Mouse (Mus musculus): ENCODE data around the gene Psmb10.
A peak's percentile ranks its signal among the peaks of the same experiment; 100 is the strongest.
"Not testable (repeated sequence)": the region's sequence is repeated elsewhere in the genome, so short reads cannot be mapped to it uniquely, and the experiment has no call there.

Psmb10 gene

GRCm38 (mm10) chr8:105938306-105938669 is at the start of gene Psmb10:
TSS of gene Psmb10 (minus strand) at chr8:105938444.
- DNase-seq, result peak; percentile 26

GRCm38 (mm10) chr8:105983406-105983805 is 45.2 kb upstream of the Psmb10 start:
- DNase-seq, result not testable (repeated sequence)

- DNase-seq, result no peak
Observed at GRCm38 (mm10) chr8:105981146-105981545, 42.9 kb upstream of the Psmb10 start.

- peak; percentile 6 for DNase-seq
Observed at GRCm38 (mm10) chr8:105979325-105979724, 41.1 kb upstream of the Psmb10 start, which contains the start of gene Dpep3. TSS of gene Dpep3 (minus strand) at chr8:105979429.

GRCm38 (mm10) chr8:105975363-105975762 is 37.1 kb upstream of the Psmb10 start:
- peak; percentile 39 for DNase-seq

GRCm38 (mm10) chr8:105971019-105971720 is 32.9 kb upstream of the Psmb10 start:
- no peak for DNase-seq

GRCm38 (mm10) chr8:105969367-105969766 is 31.1 kb upstream of the Psmb10 start:
- DNase-seq, result no peak

GRCm38 (mm10) chr8:105966692-105967311 is 28.6 kb upstream of the Psmb10 start:
- DNase-seq, result peak; percentile 66

- DNase-seq, result peak; percentile 89
Observed at GRCm38 (mm10) chr8:105965905-105966341, 27.7 kb upstream of the Psmb10 start, which contains the start of gene Slc12a4. TSS of gene Slc12a4 (minus strand) at chr8:105966097.

GRCm38 (mm10) chr8:105965266-105965904 is 27.1 kb upstream of the Psmb10 start:
- DNase-seq, result no peak

GRCm38 (mm10) chr8:105964506-105965265 is 26.4 kb upstream of the Psmb10 start:
- no peak for DNase-seq

GRCm38 (mm10) chr8:105961536-105961935 is 23.3 kb upstream of the Psmb10 start:
- peak; percentile 12 for DNase-seq

- no peak for DNase-seq
Observed at GRCm38 (mm10) chr8:105961101-105961500, 22.9 kb upstream of the Psmb10 start.

- DNase-seq, result no peak
Observed at GRCm38 (mm10) chr8:105959350-105959749, 21.1 kb upstream of the Psmb10 start.

- no peak for DNase-seq
Observed at GRCm38 (mm10) chr8:105957813-105958212, 19.6 kb upstream of the Psmb10 start.

- no peak for DNase-seq
Observed at GRCm38 (mm10) chr8:105956556-105956955, 18.3 kb upstream of the Psmb10 start.

GRCm38 (mm10) chr8:105951057-105951659 is 12.9 kb upstream of the Psmb10 start:
- DNase-seq, result no peak

GRCm38 (mm10) chr8:105949350-105949749 is 11.1 kb upstream of the Psmb10 start:
- DNase-seq, result peak; percentile 29

- DNase-seq, result no peak
Observed at GRCm38 (mm10) chr8:105943321-105943739, 5.1 kb upstream of the Psmb10 start, which contains the start of gene Lcat. TSS of gene Lcat (minus strand) at chr8:105943382.

GRCm38 (mm10) chr8:105942542-105942941 is 4.3 kb upstream of the Psmb10 start:
- DNase-seq, result no peak

GRCm38 (mm10) chr8:105942026-105942425 is 3.8 kb upstream of the Psmb10 start:
- DNase-seq, result no peak

Measured in retina, postnatal 1 day (tissue).